Mouse (Mus musculus) liver, embryonic 14.5 days (tissue): ENCODE measurements around the gene Aox4. TPM values are rescaled to one million over a fixed set of nuclear protein-coding genes. Genes with fewer than 3 reads are reported as not detected.

Experiments used
- ATAC-seq: fragments of 200-750 bp; cut with Nextera tagmentation; 2 replicates; pipeline ENCODE4 v1.8.0; 2017; ENCODE audit warnings: moderate number of reproducible peaks, mild to moderate bottlenecking, moderate library complexity; ENCODE audit not compliant: insufficient read depth
- DNase-seq, 3 experiments: peaks; one replicate each; pipeline ENCODE4 v3.0.0-alpha.2; 2012 to 2013; ENCODE audit warnings: low read depth in 3 of 3, low spot score in 3 of 3
- H3K27ac ChIP-seq: fragments of 300-500 bp; sonication (generic); 2 replicates; pipeline ENCODE4 v1.5.1; 2014; ENCODE audit warnings: moderate library complexity, mild to moderate bottlenecking, control low read depth, inconsistent platforms
- H3K27me3 ChIP-seq: fragments of 300-500 bp; sonication (generic); 2 replicates; pipeline ENCODE4 v1.6.1; 2014; ENCODE audit warnings: mild to moderate bottlenecking, low read length, moderate library complexity; ENCODE audit not compliant: control insufficient read depth, insufficient read depth
- H3K36me3 ChIP-seq: fragments of 300-500 bp; sonication (generic); replicated peaks from 2 replicates; pipeline ENCODE4 v1.6.1; 2014; ENCODE audit warnings: low read depth; ENCODE audit not compliant: control insufficient read depth, insufficient read depth
- H3K4me1 ChIP-seq, 2 experiments: fragments of 200-500 bp in 1 of 2; fragments of 300-500 bp in 1 of 2; sonication (generic) in 1 of 2; replicated peaks; 2 replicates each; pipeline ENCODE4 v1.6.1; 2012 to 2014; ENCODE audit warnings: antibody characterized with exemption in 1 of 2, inconsistent platforms in 1 of 2, low read length in 1 of 2; ENCODE audit not compliant: control insufficient read depth in 2 of 2, insufficient read depth in 2 of 2
- H3K4me2 ChIP-seq: fragments of 300-500 bp; sonication (generic); 2 replicates; pipeline ENCODE4 v1.6.1; 2014; ENCODE audit warnings: low read depth, mild to moderate bottlenecking, control low read depth, moderate library complexity
- H3K4me3 ChIP-seq, 2 experiments: fragments of 200-500 bp in 1 of 2; fragments of 300-500 bp in 1 of 2; sonication (generic) in 1 of 2; 2 replicates each; pipeline ENCODE4 v1.5.1; 2012 to 2014; ENCODE audit warnings: low read depth in 2 of 2, low read length in 2 of 2, mild to moderate bottlenecking in 2 of 2, control low read depth in 1 of 2, inconsistent platforms in 1 of 2, moderate library complexity in 1 of 2; ENCODE audit not compliant: insufficient read depth in 1 of 2
- H3K9ac ChIP-seq: fragments of 300-500 bp; sonication (generic); replicated peaks from 2 replicates; pipeline ENCODE4 v1.6.1; 2014; ENCODE audit warnings: mild to moderate bottlenecking, control low read depth, moderate library complexity
- H3K9me3 ChIP-seq: fragments of 300-500 bp; sonication (generic); 2 replicates; pipeline ENCODE4 v1.6.1; 2016; ENCODE audit warnings: low read length, mixed read lengths; ENCODE audit not compliant: control insufficient read depth
- CTCF ChIP-seq: IDR thresholded peaks from 2 replicates; pipeline ENCODE4 v1.5.1; 2016; ENCODE audit warnings: antibody characterized with exemption, low read depth, control low read depth
- EP300 ChIP-seq: IDR thresholded peaks from 2 replicates; pipeline ENCODE4 v1.6.1; 2016; ENCODE audit warnings: antibody characterized with exemption, low read depth
- WGBS: fragments of 180-500 bp; shearing (Covaris S2); extraction: QIAGEN DNeasy Blood & Tissue Kit; methylation state at CpG from one replicate; pipeline ENCODE4 v1.1.7; 2014; ENCODE audit not compliant: insufficient replicate concordance; 5-methylcytosine and 5-hydroxymethylcytosine counted together
- polyA plus RNA-seq, 2 experiments: library from polyadenylated mRNA; depleted of rRNA in 1 of 2; stranded (reverse) in 1 of 2; unstranded in 1 of 2; fragments of >200 nt; fragmentation: Nextera tagmentation in 1 of 2; extraction: Ambion mirVana in 1 of 2; gene quantifications; 2 replicates each; pipeline versions ENCODE4 v1.2.1 to v1.2.3; 2012 to 2014

The Aox4 gene
- 0.10 and 0.75 TPM in 2 replicates for polyA plus RNA-seq (2012; rRNA removed)
- polyA plus RNA-seq (2014; fragmentation: Nextera tagmentation; extraction: Ambion mirVana) = 0.22 and 0.25 TPM in 2 replicates

DNA sequence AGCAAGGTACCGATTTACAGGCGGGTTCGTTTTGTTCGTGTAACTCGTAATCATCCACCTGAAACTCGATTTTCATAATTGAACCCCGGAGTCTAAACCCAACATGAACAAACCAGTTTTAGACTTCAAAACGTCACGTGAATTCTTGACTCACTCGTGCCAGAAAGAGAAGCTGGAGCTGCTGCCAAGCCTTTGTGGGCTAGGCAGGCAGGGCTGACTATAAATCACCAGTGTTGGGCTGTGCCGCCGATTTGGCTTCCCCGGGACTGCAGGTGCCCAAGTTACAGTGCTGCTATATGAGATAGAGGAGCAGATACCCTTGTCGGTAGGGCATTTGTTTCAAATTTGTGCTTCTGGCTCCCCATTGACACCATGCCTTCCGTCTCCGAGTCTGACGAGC lies at the start of gene Aox4:
TSS of gene Aox4 (plus strand) at position 195 of the 400 bp plus-strand sequence.
- Histone ChIP-seq H3K4me1 (no peaks in the 10 kb centered on the region), H3K27me3 (no peaks in the 10 kb centered on the region), H3K4me3 (no peak within 1 kb of the TSS), H3K27ac (no peak within 1 kb of the TSS), H3K9ac (no peak within 1 kb of the TSS), H3K36me3 (no peaks in the 10 kb centered on the region), H3K9me3 (no peaks in the 10 kb centered on the region), H3K4me2 (no peak within 1 kb of the TSS)
- WGBS = 61% methylated on average over 17 of the region's 17 CpGs
- DNase-seq (no peak), ATAC-seq (no peak)
- no peak for TF ChIP-seq EP300
- no peak for TF ChIP-seq CTCF

DNA sequence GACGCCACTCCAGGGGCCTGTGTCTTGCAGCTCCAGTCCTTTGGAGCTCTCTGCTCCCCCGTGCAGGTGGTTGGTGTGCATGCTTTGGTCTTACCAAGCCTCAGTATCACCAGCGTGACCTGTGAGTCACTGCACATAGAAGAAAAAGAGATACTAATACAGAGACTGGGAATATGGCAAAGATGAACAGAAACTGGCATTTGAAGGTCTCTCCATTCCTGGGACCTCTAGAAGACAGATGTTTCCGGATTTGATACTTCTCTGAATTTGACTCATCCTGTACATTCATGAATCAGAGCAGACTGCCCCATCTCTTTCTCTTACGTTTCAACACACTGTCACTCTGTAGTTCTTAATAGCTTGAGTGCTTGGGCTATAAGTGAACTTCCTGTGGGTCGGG lies 40.3 kb upstream of the Aox4 start:
- Histone ChIP-seq H3K4me3 (no peak overlapping the region), H3K9ac (no peak overlapping the region), H3K27me3 (no peaks in the 10 kb centered on the region), H3K9me3 (no peaks in the 10 kb centered on the region), H3K27ac (no peak overlapping the region), H3K36me3 (no peaks in the 10 kb centered on the region), H3K4me2 (no peak overlapping the region), H3K4me1 (no peaks in the 10 kb centered on the region)
- ATAC-seq (no peak), DNase-seq (no peak)
- no peak for TF ChIP-seq CTCF
- TF ChIP-seq EP300 = no peak
- 42% methylated on average over 6 of the region's 6 CpGs for WGBS

DNA sequence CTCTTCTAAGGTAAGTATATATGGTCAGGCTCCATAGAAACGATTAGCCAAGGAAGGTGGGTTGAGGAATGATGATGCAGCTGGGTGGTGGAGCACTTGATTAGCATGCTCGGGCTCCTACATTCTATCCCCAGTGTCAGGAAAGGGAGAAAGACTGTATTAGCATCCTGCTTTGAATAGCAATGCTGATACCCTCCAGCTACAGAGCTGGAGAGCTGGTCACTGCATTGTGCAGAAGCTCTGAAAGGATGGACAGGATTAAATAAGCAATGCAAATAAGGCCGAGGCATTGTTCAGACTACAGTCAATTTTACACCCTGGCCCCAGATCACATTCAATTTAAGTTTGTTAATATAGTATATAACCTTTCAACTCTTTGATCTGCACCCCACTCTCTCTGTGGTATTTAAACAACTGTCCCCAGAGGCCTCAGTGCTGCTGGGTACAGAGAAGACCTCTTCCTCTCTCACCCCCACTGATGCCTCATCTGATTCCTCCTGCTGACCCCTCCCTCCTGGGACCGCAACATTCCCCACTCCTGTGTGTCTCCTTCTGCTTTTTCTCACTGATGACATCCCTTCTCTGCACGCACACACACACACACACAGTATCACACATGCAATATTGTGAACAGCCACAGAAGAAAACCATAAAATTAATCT lies 21.6 kb upstream of the Aox4 start:
- ATAC-seq = no peak
- no peak overlapping the region for H3K4me3 ChIP-seq
- H3K4me1 ChIP-seq = no peaks in the 10 kb centered on the region
- H3K4me2 ChIP-seq = no peak overlapping the region
- DNase-seq = no peak
- no peaks in the 10 kb centered on the region for H3K9me3 ChIP-seq
- no peak overlapping the region for H3K9ac ChIP-seq
- H3K36me3 ChIP-seq = no peaks in the 10 kb centered on the region
- no peak overlapping the region for H3K27ac ChIP-seq
- TF ChIP-seq EP300 (no peak), CTCF (no peak)
- WGBS = 35% methylated on average over 5 of the region's 5 CpGs
- H3K27me3 ChIP-seq = no peaks in the 10 kb centered on the region

DNA sequence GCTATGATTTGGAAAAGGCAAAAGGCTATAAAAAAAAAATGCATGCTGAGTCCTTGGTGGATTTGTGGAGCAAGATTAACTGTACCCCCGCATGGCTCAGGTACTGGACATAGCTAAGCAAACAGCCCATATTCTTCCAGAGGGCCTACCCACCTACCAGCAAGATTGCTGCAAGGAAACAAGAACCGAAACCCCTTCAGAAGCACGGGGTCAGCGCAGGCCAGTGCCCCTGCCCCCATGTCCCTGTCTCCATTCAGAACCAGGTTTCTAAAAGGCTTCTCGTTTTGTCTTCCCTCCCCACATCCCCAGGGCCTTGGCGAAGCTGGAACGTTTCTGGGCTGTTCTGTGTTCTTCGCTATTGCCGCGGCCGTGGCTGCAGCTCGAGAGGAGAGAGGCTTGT lies 15.9 kb upstream of the Aox4 start:
- no peaks in the 10 kb centered on the region for H3K4me1 ChIP-seq
- H3K9me3 ChIP-seq = no peaks in the 10 kb centered on the region
- H3K9ac ChIP-seq = no peak overlapping the region
- ATAC-seq = no peak
- no peak for TF ChIP-seq EP300
- no peaks in the 10 kb centered on the region for H3K27me3 ChIP-seq
- H3K4me3 ChIP-seq = no peak overlapping the region
- H3K27ac ChIP-seq = no peak overlapping the region
- H3K4me2 ChIP-seq = no peak overlapping the region
- no peak for DNase-seq
- H3K36me3 ChIP-seq = no peaks in the 10 kb centered on the region
- WGBS = 72% methylated on average over 12 of the region's 12 CpGs

DNA sequence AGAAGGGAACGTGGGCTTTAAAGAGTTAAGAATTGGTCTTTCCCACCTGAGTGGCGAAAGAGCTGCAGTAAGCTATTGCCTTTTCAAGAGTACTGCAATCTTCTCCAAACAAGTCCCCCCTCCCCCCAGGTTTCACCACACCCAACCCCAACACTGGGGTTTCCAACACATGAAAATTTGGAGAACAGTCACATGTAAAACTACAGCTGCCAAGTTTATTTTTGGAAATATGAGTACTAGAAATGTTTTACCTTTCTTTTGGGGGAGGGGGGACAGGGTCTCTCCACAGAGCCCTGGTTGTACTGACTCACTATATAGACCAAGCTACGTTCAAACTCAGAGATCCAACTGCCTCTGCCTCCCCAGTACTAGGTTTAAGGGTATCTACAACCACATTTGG lies 15.2 kb upstream of the Aox4 start:
- Histone ChIP-seq H3K9ac (no peak overlapping the region), H3K4me3 (no peak overlapping the region), H3K4me1 (no peaks in the 10 kb centered on the region), H3K27ac (no peak overlapping the region), H3K4me2 (no peak overlapping the region; the same call in 1 of the 2 replicates), H3K36me3 (no peaks in the 10 kb centered on the region), H3K27me3 (no peaks in the 10 kb centered on the region), H3K9me3 (no peaks in the 10 kb centered on the region)
- DNase-seq (no peak), ATAC-seq (no peak)
- TF ChIP-seq EP300 (no peak), CTCF (no peak)
- WGBS = 50% methylated on average over 3 of the region's 3 CpGs
